Mouse (Mus musculus): ENCODE measurements around the gene Agap3. TPM values are rescaled to one million over a fixed set of nuclear protein-coding genes. Genes with fewer than 3 reads are reported as not detected.
A peak's percentile ranks its signal among the peaks of the same experiment; 100 is the strongest.

Gene Agap3
- total and polyA plus RNA-seq, 3 experiments = 116 to 203 (median 138) TPM

- TF ChIP-seq KAT2A (conservative IDR thresholded peaks at IDR 0.05; ENCODE audit: low read depth, low read length) (no peak), CHD2 (IDR thresholded peaks at IDR 0.05; ENCODE audit: low read length) (0 out of 2 replicates have a peak, but pooled peaks have one; percentile 13), POLR2AphosphoS2 (IDR thresholded peaks at IDR 0.05; ENCODE audit: low read length) (no peak), CHD1 (IDR thresholded peaks at IDR 0.05; ENCODE audit: low read depth, low read length) (no peak), MYB (IDR thresholded peaks at IDR 0.05; ENCODE audit: low read depth, low read length) (no peak), RCOR1 (IDR thresholded peaks at IDR 0.05; ENCODE audit: low read depth, low read length) (peak; percentile 52), UBTF (IDR thresholded peaks at IDR 0.05; ENCODE audit: borderline replicate concordance, insufficient read depth, low read depth, low read length) (no peak), MEF2A (IDR thresholded peaks at IDR 0.05; ENCODE audit: extremely low read depth, insufficient replicate concordance, low read depth, low read length, poor library complexity, severe bottlenecking) (no peak)
These were observed 25.3 kb upstream of the Agap3 start (continued) for GRCm38 (mm10) chr5:24426556-24427284.

DNA sequence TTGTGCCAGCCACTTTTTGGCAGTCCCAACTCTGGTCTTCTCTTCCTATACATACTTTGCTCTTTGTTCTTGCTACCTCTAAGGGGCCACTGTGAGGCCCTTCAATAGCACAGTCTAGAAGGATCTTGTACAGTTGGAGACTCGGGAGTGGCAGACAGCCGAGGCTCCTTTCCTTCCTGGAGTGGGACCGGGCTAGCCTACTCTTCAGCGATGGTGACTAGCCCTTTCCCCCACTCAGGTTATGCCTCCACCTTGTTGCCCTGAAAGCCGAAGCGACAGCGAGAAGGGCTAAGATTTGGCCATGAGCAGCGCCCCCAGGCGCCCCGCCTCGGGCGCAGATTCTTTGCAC lies 24.7 kb upstream of the Agap3 start:
- no peak for TF ChIP-seq ZKSCAN1 (IDR thresholded peaks at IDR 0.05; ENCODE audit: low read depth, low read length)
- Histone ChIP-seq H3K9ac (ENCODE audit: control insufficient read depth, low read depth, low read length, poor library complexity, severe bottlenecking) (no peak overlapping the region), H3K27me3 (ENCODE audit: control insufficient read depth in 1 of 2, insufficient read depth in 2 of 2, low read length in 2 of 2) (no peaks in the 10 kb centered on the region), H3K4me3 (ENCODE audit: control insufficient read depth in 1 of 2, insufficient read depth in 1 of 2, low read depth in 2 of 2, low read length in 2 of 2) (no peak overlapping the region), H3K27ac (ENCODE audit: control insufficient read depth, low read depth, low read length) (no peak overlapping the region), H3K79me2 (ENCODE audit: control insufficient read depth, insufficient read depth, low read length, poor library complexity) (peaks cover 14% of the 10 kb centered on the region), H3K36me3 (ENCODE audit: control insufficient read depth in 1 of 2, insufficient read depth in 2 of 2, low read length in 2 of 2) (peaks cover 2 to 17% of the 10 kb centered on the region in 2 experiments), H3K9me3 (replicated peaks; ENCODE audit: insufficient read depth, low read length) (no peaks in the 10 kb centered on the region), H3K4me1 (ENCODE audit: control insufficient read depth in 1 of 2, insufficient read depth in 2 of 2, low read length in 2 of 2) (peaks cover 6 to 22% of the 10 kb centered on the region in 2 experiments)
- DNase-seq (ENCODE audit: low read depth, low spot score) = no peak

DNA sequence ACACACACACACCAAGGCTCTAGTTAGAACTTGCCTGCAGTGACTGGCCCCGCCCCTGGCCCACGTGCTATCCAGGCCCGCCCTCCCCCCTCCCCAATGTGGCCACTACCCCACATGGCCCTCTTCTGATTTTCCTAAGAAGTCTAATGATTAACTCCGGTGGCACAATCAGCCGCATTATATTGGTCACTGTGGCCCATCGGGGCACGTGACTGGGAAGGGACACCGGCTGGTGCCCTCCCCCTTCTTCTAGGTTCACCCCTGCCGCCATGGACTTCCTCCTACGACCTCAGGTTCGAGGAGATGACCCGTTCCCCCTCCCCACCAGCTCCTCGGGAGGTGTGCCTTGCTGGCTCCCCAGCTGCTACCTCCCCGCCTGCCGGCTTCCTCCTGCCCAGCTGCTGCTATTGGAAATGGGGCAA lies 24.0 kb upstream of the Agap3 start:
- Histone ChIP-seq H3K27ac (ENCODE audit: control insufficient read depth, low read depth, low read length) (no peak overlapping the region), H3K36me3 (ENCODE audit: control insufficient read depth in 1 of 2, insufficient read depth in 2 of 2, low read length in 2 of 2) (peaks cover 2 to 15% of the 10 kb centered on the region in 2 experiments), H3K4me3 (ENCODE audit: control insufficient read depth in 1 of 2, insufficient read depth in 1 of 2, low read depth in 2 of 2, low read length in 2 of 2) (no peak overlapping the region), H3K79me2 (ENCODE audit: control insufficient read depth, insufficient read depth, low read length, poor library complexity) (peaks cover 14% of the 10 kb centered on the region), H3K27me3 (ENCODE audit: control insufficient read depth in 1 of 2, insufficient read depth in 2 of 2, low read length in 2 of 2) (no peaks in the 10 kb centered on the region), H3K9me3 (replicated peaks; ENCODE audit: insufficient read depth, low read length) (no peaks in the 10 kb centered on the region), H3K9ac (ENCODE audit: control insufficient read depth, low read depth, low read length, poor library complexity, severe bottlenecking) (no peak overlapping the region), H3K4me1 (ENCODE audit: control insufficient read depth in 1 of 2, insufficient read depth in 2 of 2, low read length in 2 of 2) (peaks cover 6 to 17% of the 10 kb centered on the region in 2 experiments)
- TF ChIP-seq USF1 (IDR thresholded peaks at IDR 0.05; ENCODE audit: low read depth, low read length) (no peak), GATA1 (IDR thresholded peaks at IDR 0.05; ENCODE audit: low read depth, low read length) (no peak), EP300 (IDR thresholded peaks at IDR 0.05; ENCODE audit: low read depth in 1 of 2, low read length in 2 of 2) (no peak), POLR2AphosphoS5 (IDR thresholded peaks at IDR 0.05; ENCODE audit: borderline replicate concordance, low read depth, low read length) (no peak), POLR2A (IDR thresholded peaks at IDR 0.05; ENCODE audit: control insufficient read depth in 1 of 2, insufficient read depth in 1 of 2, low read depth in 1 of 2, low read length in 2 of 2, poor library complexity in 1 of 2) (no peak), NRF1 (IDR thresholded peaks at IDR 0.05; ENCODE audit: insufficient read depth, low read depth, low read length, poor library complexity, severe bottlenecking) (no peak)
- DNase-seq (ENCODE audit: low read depth, low spot score) = no peak
